Mouse (Mus musculus) CD4-positive, CD25-positive, alpha-beta regulatory T cell (primary cell): ENCODE results near the gene Mfsd4b5. TPM values are rescaled to one million over a fixed set of nuclear protein-coding genes. Genes with fewer than 3 reads are reported as not detected.

Source experiments
- polyA plus RNA-seq: library from polyadenylated mRNA; unstranded; fragments of 100-300 nt; shearing (Covaris generic); gene quantifications from one replicate; pipeline ENCODE4 v1.2.1, GENCODE M21; 2017

The Mfsd4b5 gene
- 0.28 TPM for polyA plus RNA-seq

GRCm38 (mm10) chr10:39986466-39986865, at the start of gene Mfsd4b5:
Mfsd4b5 (minus strand) TSS chr10:39986646.

DNA sequence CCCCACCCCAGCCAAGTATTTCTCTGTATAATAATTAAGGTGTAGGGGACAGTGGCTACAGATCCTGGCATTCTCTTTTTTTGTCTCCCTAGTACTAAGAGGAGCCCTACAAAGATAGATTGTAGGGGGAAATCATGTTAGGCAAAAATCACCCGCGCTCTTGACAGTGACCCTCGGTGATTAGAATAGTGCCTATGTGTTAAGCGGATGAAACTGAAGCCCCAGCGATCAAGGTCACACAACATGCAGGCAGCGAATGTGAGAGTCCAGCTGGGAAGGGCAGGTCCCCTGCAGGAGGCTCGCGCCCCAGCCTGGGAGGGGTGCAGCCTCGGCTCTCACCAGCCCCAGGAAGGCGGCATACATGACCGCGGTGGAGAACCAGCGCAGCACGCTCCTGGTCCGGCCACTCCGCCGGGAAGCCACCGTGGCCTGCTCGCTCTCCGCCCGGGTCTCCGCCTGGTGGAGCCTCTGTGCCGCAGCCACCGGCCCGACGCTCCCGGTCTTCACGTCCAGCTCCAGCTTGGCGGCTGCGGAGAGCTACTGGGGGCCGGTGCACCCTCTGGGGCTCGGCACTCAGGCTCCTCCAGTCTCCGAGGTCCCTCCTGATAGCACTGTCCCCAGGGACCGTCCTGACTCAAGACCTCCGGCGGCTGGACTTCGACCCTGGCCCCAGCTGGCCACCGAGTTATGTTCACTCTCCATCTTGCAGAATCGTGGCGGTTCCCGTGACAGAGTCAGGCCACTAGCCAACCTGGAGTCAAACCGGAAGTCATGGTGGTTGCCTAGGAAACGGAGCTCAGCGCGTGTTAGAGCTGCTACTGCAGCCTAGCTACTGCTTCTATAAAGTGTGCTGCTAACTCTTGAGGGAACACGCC, 38.3 kb upstream of the Mfsd4b5 start, which contains the start of gene Mfsd4b1:
Mfsd4b1 (minus strand) TSS at position 715 of the 875 bp plus-strand sequence.

DNA sequence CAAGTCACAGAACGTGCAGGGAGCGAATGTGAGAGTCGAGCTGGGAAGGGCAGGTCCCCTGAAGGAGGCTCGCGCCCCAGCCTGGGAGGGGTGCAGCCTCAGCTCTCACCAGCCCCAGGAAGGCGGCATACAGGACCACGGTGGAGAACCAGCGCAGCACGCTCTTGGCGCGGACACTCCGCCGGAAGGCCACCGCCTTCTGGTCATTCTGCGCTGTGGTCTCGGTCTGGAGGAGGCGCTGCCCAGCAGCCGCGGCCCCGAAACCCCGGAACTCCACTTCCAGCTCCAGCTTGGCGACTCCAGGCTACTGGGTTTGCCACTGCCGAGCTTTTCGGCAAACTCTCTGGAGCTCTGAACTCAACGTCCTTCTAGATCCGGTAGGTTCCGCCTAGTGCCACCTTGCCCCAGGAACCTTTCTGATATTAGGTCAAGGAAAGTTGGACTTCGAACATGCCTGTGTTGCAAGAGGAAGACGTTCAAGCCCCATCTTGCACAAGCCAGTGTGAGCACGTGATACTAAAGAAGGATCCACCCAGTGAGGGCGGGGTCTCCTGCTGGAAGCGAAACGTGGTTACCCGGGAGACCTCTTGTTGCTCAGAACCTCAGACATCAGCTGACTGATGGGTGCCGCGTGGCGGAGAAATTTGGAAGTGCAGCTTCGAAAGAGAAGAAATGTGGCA, 26.5 kb downstream of the Mfsd4b5 start, which contains the start of gene Mfsd4b3:
Mfsd4b3 (minus strand) TSS at position 393 of the 680 bp plus-strand sequence.

GRCm38 (mm10) chr10:39926616-39927139, 59.8 kb downstream of the Mfsd4b5 start, which contains the start of gene Mfsd4b2:
Mfsd4b2 (minus strand) TSS chr10:39926923.

Other genes starting within 250 kb of the Mfsd4b5 start
- 5.2 TPM for gene Mfsd4b4, start 87.4 kb downstream of the Mfsd4b5 start, polyA plus RNA-seq
- gene Mfsd4b2, start 59.7 kb downstream of the Mfsd4b5 start, polyA plus RNA-seq: not detected
- not detected for gene Mfsd4b3, start 26.5 kb downstream of the Mfsd4b5 start, polyA plus RNA-seq
- gene Mfsd4b1, start 38.6 kb upstream of the Mfsd4b5 start, polyA plus RNA-seq: not detected
- 1.0 TPM for gene Slc16a10, start 155.6 kb upstream of the Mfsd4b5 start, polyA plus RNA-seq